Mouse (Mus musculus): ENCODE results near the gene Proser3.

The Proser3 gene

GRCm38 (mm10) chr7:30490251-30490956 is 61.7 kb downstream of the Proser3 start:
- DNase-seq (ENCODE audit: low spot score), result peak; percentile 29

Measured in spleen, adult 12 weeks (tissue).